Mouse (Mus musculus): ENCODE measurements around the gene 1110032F04Rik. TPM values are rescaled to one million over a fixed set of nuclear protein-coding genes. Genes with fewer than 3 reads are reported as not detected.

Gene 1110032F04Rik
- 0.72 and 1.8 TPM in 2 replicates for polyA plus RNA-seq (2012; rRNA removed; ENCODE audit: low replicate concordance)

GRCm38 (mm10) chr3:68869211-68869690 is at the start of gene 1110032F04Rik:
Gene 1110032F04Rik, plus strand, starts transcription at chr3:68869586.

Other genes with a start within 250 kb of the 1110032F04Rik start
- 0.20 TPM in 1 of 2 replicates, not detected in the other for gene Il12a, start 178.9 kb upstream of the 1110032F04Rik start, polyA plus RNA-seq (2012; rRNA removed; ENCODE audit: low replicate concordance)
- gene Ift80, start 135.0 kb downstream of the 1110032F04Rik start, polyA plus RNA-seq (2012; rRNA removed; ENCODE audit: low replicate concordance) = 0.08 and 0.27 TPM in 2 replicates
- 1.8 and 4.2 TPM in 2 replicates for gene Smc4, start 135.2 kb downstream of the 1110032F04Rik start, polyA plus RNA-seq (2012; rRNA removed; ENCODE audit: low replicate concordance)
- 1.2 and 1.8 TPM in 2 replicates for gene Trim59, start 175.2 kb downstream of the 1110032F04Rik start, polyA plus RNA-seq (2012; rRNA removed; ENCODE audit: low replicate concordance)

Data from duodenum, adult 2 months (tissue).